Mouse (Mus musculus) stomach, postnatal 0 days (tissue): Measurements from ENCODE around the gene Ppm1k.

Source experiments
- CTCF ChIP-seq: IDR thresholded peaks from 2 replicates; pipeline ENCODE4 v1.5.1; 2016; ENCODE audit warnings: antibody characterized with exemption, low read depth, mild to moderate bottlenecking, moderate library complexity
- EP300 ChIP-seq: optimal IDR thresholded peaks from 2 replicates; pipeline ENCODE3; 2016; ENCODE audit warnings: antibody characterized with exemption

DNA sequence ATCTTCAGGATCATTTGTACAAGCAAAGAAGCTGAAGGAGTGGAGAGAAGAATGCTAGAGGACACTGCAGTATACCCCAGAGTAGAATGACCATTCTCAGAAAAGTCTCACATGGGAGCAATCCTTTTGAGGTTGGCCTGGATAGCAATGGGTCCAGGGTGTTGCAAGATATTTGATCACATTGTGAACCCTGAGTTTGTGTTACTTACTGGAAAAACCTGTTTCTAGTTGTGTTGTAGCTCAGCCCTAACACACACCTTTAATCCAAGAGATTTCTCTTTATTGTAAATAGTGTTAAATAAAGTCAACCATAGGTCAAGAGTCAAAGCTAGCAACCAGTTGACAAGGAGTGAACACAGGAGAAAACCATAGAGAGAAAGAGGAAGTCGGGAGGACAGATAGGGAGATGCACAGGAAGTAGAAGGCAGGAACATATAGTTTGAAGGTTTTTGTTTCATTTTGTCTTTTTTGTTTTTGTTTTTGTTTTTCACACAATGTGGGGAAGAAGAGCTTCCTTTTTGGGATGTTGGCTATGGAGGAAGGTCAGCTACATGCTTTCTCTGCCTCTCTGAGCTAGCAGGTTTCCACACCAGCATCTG lies 6.6 kb upstream of the Ppm1k start:
- no peak for TF ChIP-seq CTCF
- TF ChIP-seq EP300, result no peak
